Mouse (Mus musculus) layer of hippocampus, adult 8-10 months (tissue): ENCODE measurements around the gene Man1a. TPM values are rescaled to one million over a fixed set of nuclear protein-coding genes. Genes with fewer than 3 reads are reported as not detected.

ENCODE experiments used
- DNase-seq, 2 experiments: peaks; one replicate each; pipeline ENCODE4 v3.0.0; 2022; ENCODE audit warnings: low spot score in 2 of 2
- total RNA-seq, 4 experiments: library from RNA; stranded (reverse); gene quantifications; 2 replicates each; pipeline ENCODE4 v1.2.4; 2022

Man1a gene
- total RNA-seq: 10 to 100 TPM; 62.8 to 66.7 (median 65.3) TPM

- DNase-seq: no peak
Observed at GRCm38 (mm10) chr10:54076420-54076819, at the start of gene Man1a. Gene Man1a, minus strand, starts transcription at chr10:54076609.

DNA sequence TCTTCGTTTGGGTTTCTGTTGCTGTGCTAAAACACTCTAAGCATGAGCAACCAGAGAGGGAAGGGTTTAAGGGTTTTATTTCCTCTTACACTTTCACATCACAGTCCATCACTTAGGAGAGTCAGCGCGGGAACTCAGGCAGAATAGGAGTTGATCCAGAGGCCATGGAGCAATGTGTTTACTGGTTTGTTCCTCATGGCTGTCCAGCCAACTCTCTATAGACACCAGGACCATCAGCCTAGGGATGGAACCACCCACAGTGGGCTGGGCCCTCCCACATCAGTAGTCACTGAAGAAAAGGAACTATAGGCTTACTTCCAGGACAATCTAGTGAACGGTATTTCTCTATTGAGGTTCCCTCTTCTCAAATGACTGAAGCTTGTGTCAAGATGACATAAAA lies 45.4 kb upstream of the Man1a start:
- no peak for DNase-seq

DNA sequence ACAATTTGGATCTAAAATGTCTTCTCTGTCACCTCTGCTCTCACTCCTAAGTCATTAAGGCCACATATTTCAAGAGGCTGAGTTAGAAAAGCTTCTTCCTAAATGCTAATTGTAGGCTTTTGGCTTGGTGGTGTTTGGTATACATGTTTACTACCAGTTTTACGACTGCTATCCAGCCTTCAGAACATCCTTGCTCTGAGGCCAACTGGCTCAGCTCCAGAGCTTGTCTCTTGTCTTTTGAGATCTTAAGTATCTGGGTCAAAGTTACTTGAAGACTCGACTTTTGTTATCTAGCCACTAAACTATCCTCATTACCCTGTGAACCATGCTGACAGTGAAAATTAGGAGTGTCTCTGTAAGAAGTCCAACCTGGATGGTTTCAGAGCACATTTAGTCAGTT lies 44.0 kb upstream of the Man1a start:
- DNase-seq: no peak

- DNase-seq: no peak
Observed at GRCm38 (mm10) chr10:54119303-54119702, 42.9 kb upstream of the Man1a start.

DNA sequence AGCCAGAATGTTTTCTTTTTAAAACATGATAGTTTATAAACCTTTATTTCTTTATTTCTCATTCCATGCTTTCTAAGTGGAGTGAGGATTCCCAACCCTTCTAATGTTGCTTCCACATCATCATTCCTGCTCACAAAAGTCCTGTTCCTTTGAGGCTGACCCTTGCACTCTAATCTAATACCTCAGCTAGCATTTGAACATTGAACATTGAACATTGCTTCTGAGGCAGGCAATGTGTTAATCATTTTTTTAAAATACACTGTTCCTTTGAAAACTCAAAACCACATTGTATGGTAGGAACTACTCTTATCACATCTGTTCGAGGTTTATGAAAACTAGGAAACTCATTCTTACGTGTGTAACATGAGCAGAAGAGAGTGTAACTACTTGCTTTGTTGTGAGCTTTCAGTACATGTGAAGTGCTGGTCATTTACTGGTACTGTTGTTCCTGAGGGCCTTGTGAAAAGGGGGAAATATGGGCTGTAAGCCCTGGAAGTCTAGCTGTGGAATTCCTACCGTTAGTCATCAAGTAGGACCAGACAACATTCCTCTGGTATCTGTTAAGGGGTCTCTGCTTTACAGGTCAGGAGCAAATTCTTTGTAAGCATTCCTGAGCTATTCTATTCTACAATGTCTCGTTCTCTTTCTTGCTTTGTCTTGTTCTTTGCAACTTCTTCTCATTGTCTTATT lies 42.0 kb upstream of the Man1a start:
- DNase-seq: no peak

- peak; percentile 8 for DNase-seq
Observed at GRCm38 (mm10) chr10:54117763-54118162, 41.4 kb upstream of the Man1a start.

DNA sequence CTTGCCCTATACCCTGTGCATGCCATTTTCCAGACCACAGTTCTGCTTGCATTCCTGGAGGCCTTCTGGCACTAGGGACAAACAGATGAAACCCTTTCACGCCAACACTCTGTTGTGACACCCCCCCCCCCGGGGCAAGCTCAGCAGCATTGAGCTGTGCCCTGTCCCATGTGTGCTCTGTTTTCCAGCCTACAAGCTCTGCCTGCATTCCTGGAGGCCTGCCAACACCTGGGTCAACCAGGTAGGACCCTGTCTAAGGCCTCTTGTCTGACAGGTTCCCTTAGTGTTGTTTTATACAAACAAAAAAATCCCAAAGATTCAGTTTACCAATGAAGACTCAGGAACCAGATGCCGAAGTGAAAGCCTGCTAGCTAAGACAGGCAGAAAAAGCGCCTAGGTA lies 27.3 kb upstream of the Man1a start:
- DNase-seq: no peak

GRCm38 (mm10) chr10:54092081-54092480 lies 15.7 kb upstream of the Man1a start:
- DNase-seq: no peak

DNA sequence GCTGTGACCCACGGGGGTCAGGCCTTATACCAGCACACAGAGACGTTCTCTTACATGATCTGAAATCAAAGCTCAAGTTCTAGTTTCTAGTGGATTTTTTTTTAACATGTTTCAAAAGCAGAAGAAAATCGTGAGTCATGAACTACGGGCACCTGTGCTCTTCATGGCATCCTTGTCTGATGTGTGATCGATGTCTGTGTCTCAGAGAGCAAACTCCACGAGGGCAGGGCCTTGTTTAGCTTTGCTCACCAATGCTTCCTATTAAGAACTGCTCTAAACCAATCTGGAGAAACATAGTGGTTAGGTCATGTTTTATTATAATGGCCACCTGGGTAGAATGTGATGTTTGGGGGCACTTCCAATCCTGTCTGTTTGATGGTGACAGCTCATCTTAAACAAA lies 13.5 kb upstream of the Man1a start:
- DNase-seq: no peak

GRCm38 (mm10) chr10:54087346-54087745 lies 10.9 kb upstream of the Man1a start:
- no peak for DNase-seq

DNA sequence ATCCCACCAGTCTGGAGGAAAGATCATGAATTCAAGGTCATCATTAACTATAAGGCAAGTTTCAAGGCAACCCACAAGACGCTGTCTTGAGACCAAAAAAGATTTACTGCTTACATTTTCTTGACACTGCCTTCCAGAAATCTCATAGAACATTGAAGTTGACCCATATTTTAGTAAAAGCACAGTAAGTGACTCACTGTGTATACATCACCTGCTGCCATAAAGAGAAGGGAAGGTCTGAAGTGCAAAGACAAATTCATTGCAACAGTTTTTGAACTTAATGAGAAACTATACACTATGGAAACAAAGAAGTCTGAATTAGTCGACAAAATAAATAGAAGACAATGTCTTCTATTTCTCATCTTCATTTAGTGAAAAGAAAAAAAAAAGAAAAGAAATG lies 8.7 kb upstream of the Man1a start:
- DNase-seq: no peak

DNA sequence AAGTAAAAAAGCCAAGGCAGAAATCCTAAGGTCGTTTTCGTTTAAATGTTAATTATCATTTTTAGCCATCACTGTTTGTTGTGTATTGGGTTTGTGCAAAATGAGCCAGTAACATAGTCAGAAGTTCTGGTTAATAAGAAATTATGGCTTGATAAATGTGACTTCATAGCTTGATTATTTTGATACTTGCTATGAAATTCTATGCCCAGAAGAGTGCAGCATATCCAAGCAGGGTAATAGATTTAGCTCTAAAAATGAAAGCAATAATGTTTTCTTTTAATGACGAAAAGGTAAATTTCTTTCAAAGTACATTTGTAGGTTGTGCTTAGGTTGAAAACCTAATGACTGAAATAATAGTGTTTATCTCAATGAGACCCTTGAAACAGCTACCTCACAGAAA lies 596 bp upstream of the Man1a start:
- no peak for DNase-seq

GRCm38 (mm10) chr10:54075441-54076010 lies 883 bp downstream of the Man1a start:
- DNase-seq: peak; percentile 79 to 82

DNA sequence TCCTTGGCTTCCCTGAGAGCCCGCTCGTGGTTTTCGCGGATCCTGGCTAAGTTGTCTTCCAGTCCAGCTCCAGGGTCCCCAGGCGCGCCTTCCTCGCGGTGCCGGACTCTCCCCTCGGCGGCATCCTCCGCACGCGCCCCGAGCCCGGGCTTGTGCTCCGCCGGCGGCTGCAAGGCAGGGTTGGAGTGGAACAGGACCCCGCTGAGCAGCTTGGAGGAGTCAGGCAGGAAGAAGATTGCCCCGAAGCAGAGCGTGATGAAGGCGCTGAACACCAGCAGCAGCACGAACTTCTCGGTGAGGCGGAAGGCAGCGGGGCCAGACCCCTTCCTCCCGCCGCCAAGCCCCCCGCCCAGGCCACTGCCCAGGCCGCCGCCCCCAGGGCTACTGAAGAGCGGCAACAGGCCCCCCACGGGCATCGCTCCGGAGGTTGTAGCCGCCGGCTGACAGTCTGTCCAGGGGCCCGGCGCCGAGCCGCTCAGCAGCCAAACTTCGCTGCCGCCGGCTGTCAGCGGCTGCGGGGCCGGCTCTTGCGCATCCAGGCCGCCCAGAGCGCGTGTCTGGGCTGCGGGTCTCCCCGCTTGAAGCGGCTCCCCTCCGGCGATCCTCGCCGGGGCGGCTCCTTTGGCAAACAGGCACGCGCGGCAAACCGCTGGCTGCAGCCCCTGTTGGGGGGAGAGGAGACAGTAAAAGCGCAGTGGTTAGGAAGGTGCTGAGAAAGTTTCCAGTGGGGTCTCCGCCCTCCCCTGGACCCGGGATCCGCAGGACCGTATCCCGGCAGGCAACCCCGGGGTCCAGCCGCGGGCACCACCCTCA lies 1.6 kb downstream of the Man1a start:
- DNase-seq: no peak

GRCm38 (mm10) chr10:54074247-54074608 lies 2.2 kb downstream of the Man1a start:
- no peak for DNase-seq

DNA sequence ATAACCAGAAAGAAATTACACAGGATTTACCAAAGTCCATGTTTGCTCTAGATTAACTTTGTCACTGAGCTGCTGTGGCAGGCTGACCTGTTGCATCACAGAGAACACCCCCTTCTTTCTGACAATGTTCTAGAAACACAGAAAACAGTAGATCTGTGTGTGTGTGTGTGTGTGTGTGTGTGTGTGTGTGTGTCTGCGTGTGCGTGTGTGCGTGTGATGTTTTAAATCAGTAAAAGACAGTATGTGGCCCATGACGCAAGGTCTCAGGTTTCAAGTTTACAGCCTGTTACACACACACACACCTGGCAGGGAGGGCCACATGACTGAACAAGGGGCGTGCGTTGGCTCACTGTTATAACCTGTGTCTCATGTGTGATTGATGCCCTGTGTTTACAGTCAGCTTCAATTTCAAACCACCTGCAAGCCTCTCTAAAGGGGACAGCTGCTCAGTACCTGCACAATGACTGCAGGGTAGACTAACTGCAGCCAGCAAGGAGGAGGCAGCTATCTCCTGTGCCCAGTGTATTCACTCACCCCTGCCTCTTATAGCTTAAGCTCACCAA lies 2.7 kb downstream of the Man1a start:
- DNase-seq: no peak

DNA sequence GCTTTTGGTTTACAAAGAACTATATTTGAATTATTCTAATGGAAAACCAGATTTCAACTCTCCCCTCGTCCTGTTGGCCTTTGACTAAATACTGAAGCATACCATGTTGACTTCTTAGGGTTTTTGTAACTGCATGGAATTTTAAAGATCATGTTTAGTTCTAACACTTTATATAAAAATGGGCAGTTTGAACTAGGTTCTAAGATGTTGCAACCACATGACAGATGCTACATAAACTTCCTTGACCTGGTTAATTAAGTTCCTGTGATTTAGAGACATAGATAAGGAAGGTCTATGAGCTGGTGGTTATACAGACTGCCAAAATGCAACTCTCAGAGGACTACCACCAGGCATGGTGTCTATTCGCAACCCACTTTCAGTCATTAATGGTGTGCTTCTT lies 4.1 kb downstream of the Man1a start:
- DNase-seq: no peak

DNA sequence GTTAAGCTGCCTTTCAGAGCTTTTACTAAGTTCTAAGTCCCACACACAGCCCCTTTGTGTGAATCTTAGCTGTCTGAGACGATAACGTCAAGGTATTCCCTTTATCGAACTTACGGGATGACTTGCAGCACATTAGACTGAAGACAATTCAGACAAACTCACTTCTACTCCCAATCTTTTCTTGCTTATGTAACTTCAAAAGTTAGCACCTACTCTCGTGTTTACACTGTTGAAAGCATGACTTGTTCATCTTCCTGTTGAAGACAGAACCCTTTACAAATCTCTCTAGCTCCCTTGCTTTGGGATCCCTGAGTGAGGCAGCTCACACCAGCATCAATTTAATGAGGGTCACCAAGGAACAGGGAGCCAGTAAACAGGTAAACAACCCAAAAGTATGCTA lies 5.9 kb downstream of the Man1a start:
- no peak for DNase-seq

DNA sequence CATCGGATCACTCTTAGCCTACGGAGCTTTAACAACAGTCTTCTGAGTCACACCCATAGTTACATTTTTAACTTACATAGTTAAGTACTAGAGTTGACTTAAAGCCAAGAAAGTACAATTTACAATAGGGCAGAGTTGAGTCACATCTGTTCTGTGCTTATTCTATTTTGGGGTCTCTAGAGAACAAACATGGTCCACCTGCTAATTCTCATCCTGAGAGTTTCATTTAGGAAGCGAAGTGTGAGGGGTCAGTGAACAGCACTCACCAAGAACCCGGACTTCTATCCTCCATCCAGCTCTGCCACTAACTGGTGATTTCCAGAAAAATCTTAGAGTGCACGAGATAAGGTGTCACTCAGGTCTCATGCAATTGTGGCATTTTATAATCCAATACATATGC lies 7.0 kb downstream of the Man1a start:
- no peak for DNase-seq

DNA sequence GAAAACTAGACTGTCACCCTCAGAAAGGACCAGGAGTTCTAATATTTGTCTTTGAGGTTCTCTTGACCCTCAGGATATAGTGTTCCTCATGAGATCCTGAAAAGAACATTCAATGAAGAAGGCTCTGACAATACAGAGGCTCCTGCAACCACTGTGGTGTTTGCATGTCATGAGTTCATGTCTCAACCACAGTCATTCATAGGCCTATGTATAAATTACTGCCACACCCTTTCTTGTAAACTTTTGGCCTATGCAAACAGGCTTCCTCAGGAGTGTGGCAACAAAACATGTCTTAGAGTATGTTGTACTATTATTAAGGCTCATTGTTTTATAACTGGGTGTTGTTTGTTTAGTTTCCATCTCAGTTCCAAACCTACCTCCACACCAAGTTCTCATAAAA lies 9.7 kb downstream of the Man1a start:
- no peak for DNase-seq

DNA sequence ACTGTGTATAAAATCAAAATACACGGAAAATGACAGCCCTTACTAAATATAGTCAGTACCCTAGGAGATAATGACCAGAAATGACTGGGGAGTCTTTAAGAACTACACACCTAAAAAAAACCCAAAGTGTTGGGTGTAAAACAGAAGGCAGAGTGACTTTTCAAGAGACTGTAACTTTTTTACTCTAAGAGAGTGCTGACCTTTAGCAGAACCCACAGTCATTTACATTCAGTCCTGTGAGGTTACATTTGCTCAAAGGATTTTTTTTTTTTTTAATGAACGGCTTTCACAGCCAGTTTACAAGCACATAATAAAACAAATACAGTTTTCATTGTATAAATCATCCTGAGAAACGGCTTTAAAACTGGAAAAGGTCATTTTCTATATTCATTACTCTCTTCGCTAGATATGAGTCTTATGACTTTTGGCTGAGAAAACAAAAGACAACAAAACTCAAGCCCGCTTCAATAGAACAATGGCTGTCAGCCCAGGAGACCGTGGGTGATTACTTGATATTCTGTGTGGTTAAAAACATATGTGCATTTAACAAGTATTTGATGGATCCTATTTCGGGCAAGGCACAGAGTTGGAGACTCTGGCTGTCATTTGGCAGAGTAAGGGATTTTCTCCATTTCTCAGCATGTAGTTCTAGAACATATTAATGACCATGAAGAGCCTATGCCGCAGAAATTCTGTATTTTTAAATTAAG lies 12.7 kb downstream of the Man1a start:
- DNase-seq: no peak

GRCm38 (mm10) chr10:54062835-54063234 lies 13.6 kb downstream of the Man1a start:
- no peak for DNase-seq
